In the genomic region with DNA sequence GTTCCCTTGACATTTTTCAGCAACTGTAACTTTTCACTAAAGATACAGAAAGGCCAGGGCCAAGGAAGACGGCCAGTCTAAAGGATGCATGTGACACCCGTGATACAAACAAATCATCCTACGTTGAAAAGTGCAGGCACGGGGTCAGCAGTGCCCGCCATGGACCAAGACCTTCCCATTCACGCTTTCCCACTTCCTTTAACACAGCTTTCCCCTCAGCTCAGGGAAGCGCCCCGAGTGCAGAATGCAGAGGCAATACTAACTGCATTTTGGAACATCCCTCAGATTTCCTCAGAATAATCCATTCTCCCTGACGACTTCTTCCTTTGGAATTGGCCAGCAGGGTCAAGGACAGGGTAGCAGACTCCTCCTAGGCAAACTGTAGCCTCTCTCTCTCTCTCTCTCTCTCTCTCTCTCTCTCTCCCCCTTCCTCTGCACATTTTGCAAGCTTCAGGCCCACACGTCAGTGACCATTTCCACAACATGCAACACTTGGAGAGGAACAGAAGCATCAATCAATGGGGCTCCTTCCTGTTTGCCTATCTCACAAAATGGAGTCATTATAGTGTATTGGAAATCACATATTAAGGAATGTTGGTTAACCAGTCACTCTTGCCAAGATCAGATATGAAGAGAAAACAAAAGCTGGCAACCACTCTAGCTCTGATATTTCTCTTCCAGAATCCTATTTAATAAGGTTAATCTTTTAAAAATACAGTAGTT, we compare ENCODE assay signal across 9 mouse cellular contexts. TPM values are rescaled to one million over a fixed set of nuclear protein-coding genes. Genes with fewer than 3 reads are reported as not detected.
DNase-seq lines count a peak whose midpoint lies in the region; ATAC-seq lines count a peak whose summit lies in the region.
"Had no signal": no experiment of that assay in that cellular context is flagged by ENCODE, and none has a peak within 500 bp of the region (broad histone marks: within the 10 kb centered on the region; RNA-seq: fewer than 3 reads in every experiment).

No protein-coding gene starts in this region.

- H3K4me3 ChIP-seq in heart, embryonic 12.5 days = no peak overlapping the region
- peak overlapping the region; percentile 4 for H3K4me3 ChIP-seq in liver, embryonic 16.5 days (ENCODE audit: low read depth, low read length)

- peak overlapping the region; percentile 30; the same call in 1 of the 2 replicates for H3K4me2 ChIP-seq in heart, embryonic 12.5 days
- peak overlapping the region; percentile 93 for H3K4me2 ChIP-seq in liver, embryonic 16.5 days (ENCODE audit: low read depth, low read length)

- intact Hi-C loops in left cerebral cortex, postnatal 14 days (cut with DNase I) = loop anchor here (5.0 kb wide), 1 partner anchor 102 kb away; no protein-coding TSS in a partner anchor

- 46% methylated on average over 10 of the region's 10 CpGs for WGBS in heart, embryonic 12.5 days
- 42% methylated on average over 10 of the region's 10 CpGs for WGBS in liver, embryonic 16.5 days (ENCODE audit: insufficient replicate concordance)

- H3K36me3 ChIP-seq in heart, embryonic 12.5 days = no peaks in the 10 kb centered on the region
- H3K36me3 ChIP-seq in liver, embryonic 16.5 days (ENCODE audit: control insufficient read depth, insufficient read depth) = no peaks in the 10 kb centered on the region

- ATAC-seq in heart, embryonic 12.5 days (ENCODE audit: insufficient number of reproducible peaks, low FRiP score) = no peak
- ATAC-seq in common myeloid progenitor, adult 5-6 weeks (replicated peaks; ENCODE audit: low read depth, poor library complexity, severe bottlenecking) = peak; percentile 16; the same call in 1 of the 2 replicates
- no peak for ATAC-seq in liver, embryonic 16.5 days (ENCODE audit: low read depth)
- ATAC-seq: Patski had no signal

- 0 out of 2 replicates have a peak overlapping the region, but pooled peaks have one; percentile 40 for H3K9ac ChIP-seq in heart, embryonic 12.5 days
- no peak overlapping the region for H3K9ac ChIP-seq in liver, embryonic 16.5 days (ENCODE audit: low read depth, low read length)

- no peaks in the 10 kb centered on the region for H3K27me3 ChIP-seq in heart, embryonic 12.5 days (replicated peaks)
- H3K27me3 ChIP-seq in liver, embryonic 16.5 days (ENCODE audit: control insufficient read depth, insufficient read depth, low read depth, low read length) = no peaks in the 10 kb centered on the region; the same call in 1 of the 2 replicates
- H3K27me3 ChIP-seq: Patski had no signal

- no peak for DNase-seq in heart, adult 9 months (ENCODE audit: low spot score in 2 of 2)
- DNase-seq in 416B (ENCODE audit: low read depth) = peak; percentile 63
- no peak for DNase-seq in frontal cortex, adult 2 months (ENCODE audit: extremely low spot score in 1 of 2, low spot score in 1 of 2)
- no peak for DNase-seq in left cerebral cortex, postnatal 14 days (ENCODE audit: low spot score in 2 of 2)
- no peak for DNase-seq in layer of hippocampus, adult 11-12 months (ENCODE audit: low spot score)

- no peaks in the 10 kb centered on the region for H3K9me3 ChIP-seq in heart, embryonic 12.5 days (replicated peaks)
- H3K9me3 ChIP-seq in liver, embryonic 16.5 days (replicated peaks; ENCODE audit: control insufficient read depth, low read length) = no peaks in the 10 kb centered on the region

- 0 out of 2 replicates have a peak overlapping the region, but pooled peaks have one; percentile 47 for H3K27ac ChIP-seq in heart, embryonic 12.5 days (ENCODE audit: poor library complexity, severe bottlenecking)
- peak overlapping the region; percentile 63 for H3K27ac ChIP-seq in liver, embryonic 16.5 days (ENCODE audit: low read length)

- H3K4me1 ChIP-seq in heart, embryonic 12.5 days (replicated peaks) = peaks cover 51% of the 10 kb centered on the region
- peaks cover 66% of the 10 kb centered on the region for H3K4me1 ChIP-seq in liver, embryonic 16.5 days (ENCODE audit: control insufficient read depth, low read depth, low read length)

RNA-seq across cellular contexts. Expression of gene Map3k1, which starts 3.7 kb away (rescaled TPM):
- polyA plus RNA-seq in heart, embryonic 12.5 days (2016; fragmentation: Nextera tagmentation; extraction: Ambion mirVana) = 16.7 and 18.7 TPM in 2 replicates
- 36.1 and 38.5 TPM in 2 replicates for total RNA-seq in common myeloid progenitor, adult 5-6 weeks (2017)
- polyA plus RNA-seq in liver, embryonic 16.5 days (2015; fragmentation: Nextera tagmentation; extraction: Ambion mirVana) = 12.8 and 13.7 TPM in 2 replicates
- 28.7 and 35.3 TPM in 2 replicates for polyA plus RNA-seq in frontal cortex, adult 2 months (2012; rRNA removed)
- total RNA-seq in left cerebral cortex, postnatal 14 days (2021) = 10 to 100 TPM; 12.6 to 15.9 TPM
